Comparison of ENCODE assay signal across 9 mouse cellular contexts in the genomic region with DNA sequence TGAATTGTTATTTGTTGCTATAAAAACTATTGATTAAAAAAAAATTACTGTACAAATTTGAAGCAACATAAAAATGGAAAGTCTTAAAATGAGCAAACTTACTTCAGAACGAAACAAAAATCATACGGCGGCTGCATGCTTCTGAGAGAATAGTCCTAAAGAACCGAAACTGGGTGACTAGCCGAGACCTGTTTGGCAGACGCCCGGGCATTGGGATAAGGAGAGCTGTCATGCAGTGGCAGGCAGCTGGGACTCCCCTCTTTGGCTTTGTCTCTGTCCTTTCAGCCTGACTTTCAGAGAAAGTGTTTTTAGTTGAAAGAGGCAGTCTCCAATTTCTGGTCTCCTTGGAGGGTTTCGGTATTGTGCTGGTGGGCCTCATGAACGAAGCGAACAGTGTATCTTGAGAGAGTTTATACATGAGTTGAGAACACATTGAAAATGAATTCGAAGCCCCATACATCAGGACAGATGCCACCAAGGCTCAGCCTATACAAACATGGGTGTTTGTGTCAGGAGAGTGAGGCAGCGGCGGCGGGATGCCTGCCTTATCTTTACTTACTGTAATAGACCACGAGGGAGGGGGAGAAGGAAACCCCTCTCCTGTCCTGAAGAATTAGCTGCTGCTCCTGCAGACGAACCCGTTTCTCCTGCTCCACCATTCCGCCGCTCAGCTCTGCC. TPM values are rescaled to one million over a fixed set of nuclear protein-coding genes. Genes with fewer than 3 reads are reported as not detected.
DNase-seq lines count a peak whose midpoint lies in the region; ATAC-seq lines count a peak whose summit lies in the region.
"Had no signal": no experiment of that assay in that cellular context is flagged by ENCODE, and none has a peak within 500 bp of the region (broad histone marks: within the 10 kb centered on the region; RNA-seq: fewer than 3 reads in every experiment).

No protein-coding gene starts in this region.

- 18% methylated on average over 19 of the region's 19 CpGs for WGBS in forebrain, embryonic 15.5 days
- WGBS in liver, embryonic 16.5 days (ENCODE audit: insufficient replicate concordance), result 24% methylated on average over 19 of the region's 19 CpGs

- no peaks in the 10 kb centered on the region for H3K27me3 ChIP-seq in forebrain, embryonic 15.5 days
- no peaks in the 10 kb centered on the region for H3K27me3 ChIP-seq in liver, embryonic 16.5 days (ENCODE audit: control insufficient read depth, insufficient read depth, low read depth, low read length)

- H3K36me3 ChIP-seq in forebrain, embryonic 15.5 days, result no peaks in the 10 kb centered on the region
- no peaks in the 10 kb centered on the region for H3K36me3 ChIP-seq in liver, embryonic 16.5 days (ENCODE audit: control insufficient read depth, insufficient read depth)

- H3K4me1 ChIP-seq in forebrain, embryonic 15.5 days, result peaks cover 21% of the 10 kb centered on the region
- H3K4me1 ChIP-seq in liver, embryonic 16.5 days (ENCODE audit: control insufficient read depth, low read depth, low read length), result peaks cover 10% of the 10 kb centered on the region

- H3K4me2 ChIP-seq in forebrain, embryonic 15.5 days (replicated peaks), result peak overlapping the region; percentile 67
- peak overlapping the region; percentile 40 for H3K4me2 ChIP-seq in liver, embryonic 16.5 days (ENCODE audit: low read depth, low read length)

- peak overlapping the region; percentile 35 for H3K4me3 ChIP-seq in forebrain, embryonic 15.5 days
- no peak overlapping the region for H3K4me3 ChIP-seq in liver, embryonic 16.5 days (ENCODE audit: low read depth, low read length)

- peak overlapping the region; percentile 39 for H3K9ac ChIP-seq in forebrain, embryonic 15.5 days (replicated peaks)
- no peak overlapping the region for H3K9ac ChIP-seq in liver, embryonic 16.5 days (ENCODE audit: low read depth, low read length)

- no peak for DNase-seq in frontal cortex, adult 2 months (ENCODE audit: extremely low spot score in 1 of 2, low spot score in 1 of 2)
- DNase-seq in A20 (ENCODE audit: low read depth, low spot score), result peak; percentile 73
- no peak for DNase-seq in thymus, adult 18-20 months
- no peak for DNase-seq in cerebellum, postnatal 36 days

- H3K9me3 ChIP-seq in forebrain, embryonic 15.5 days, result no peaks in the 10 kb centered on the region
- H3K9me3 ChIP-seq in liver, embryonic 16.5 days (replicated peaks; ENCODE audit: control insufficient read depth, low read length), result no peaks in the 10 kb centered on the region

- H3K27ac ChIP-seq in forebrain, embryonic 15.5 days (replicated peaks), result peak overlapping the region; percentile 47; the same call in 1 of the 2 replicates
- no peak overlapping the region for H3K27ac ChIP-seq in liver, embryonic 16.5 days (ENCODE audit: low read length)

- ATAC-seq in frontal cortex, adult (ENCODE audit: low TSS enrichment), result peak; percentile 7
- ATAC-seq in forebrain, embryonic 15.5 days (replicated peaks), result peak; percentile 11
- no peak for ATAC-seq in liver, embryonic 16.5 days (ENCODE audit: low read depth)
- ATAC-seq in inflammation-experienced regulatory T-cells, adult 6 months, result no peak
- ATAC-seq: CD4-positive, CD25-positive, alpha-beta regulatory T cell, adult 4 months had no signal

RNA-seq across cellular contexts. Expression of a gene that starts 21.8 kb away (rescaled TPM):
- 70.1 and 73.5 TPM in 2 replicates for polyA plus RNA-seq in frontal cortex, adult 2 months (2012; rRNA removed)
- 4.7 and 6.2 TPM in 2 replicates for polyA plus RNA-seq in forebrain, embryonic 15.5 days (2015; fragmentation: Nextera tagmentation; extraction: Ambion mirVana)
- polyA plus RNA-seq in liver, embryonic 16.5 days (2015; fragmentation: Nextera tagmentation; extraction: Ambion mirVana), result 4.9 and 5.3 TPM in 2 replicates
- 1 to 10 TPM; 2.0 to 6.1 (median 5.4) TPM for polyA plus RNA-seq in inflammation-experienced regulatory T-cells, adult 6 months (2017; shearing (Covaris generic))

Comparison
In these comparisons a context has a peak if more than half of its experiments do, and no peak if none do; other contexts are left out.
1. ATAC-seq: peak in frontal cortex, adult (single experiment) and forebrain, embryonic 15.5 days (single experiment); none in liver, embryonic 16.5 days (single experiment) and inflammation-experienced regulatory T-cells, adult 6 months (single experiment).